Comparison of ENCODE assay signal across 10 mouse cellular contexts in the genomic region with DNA sequence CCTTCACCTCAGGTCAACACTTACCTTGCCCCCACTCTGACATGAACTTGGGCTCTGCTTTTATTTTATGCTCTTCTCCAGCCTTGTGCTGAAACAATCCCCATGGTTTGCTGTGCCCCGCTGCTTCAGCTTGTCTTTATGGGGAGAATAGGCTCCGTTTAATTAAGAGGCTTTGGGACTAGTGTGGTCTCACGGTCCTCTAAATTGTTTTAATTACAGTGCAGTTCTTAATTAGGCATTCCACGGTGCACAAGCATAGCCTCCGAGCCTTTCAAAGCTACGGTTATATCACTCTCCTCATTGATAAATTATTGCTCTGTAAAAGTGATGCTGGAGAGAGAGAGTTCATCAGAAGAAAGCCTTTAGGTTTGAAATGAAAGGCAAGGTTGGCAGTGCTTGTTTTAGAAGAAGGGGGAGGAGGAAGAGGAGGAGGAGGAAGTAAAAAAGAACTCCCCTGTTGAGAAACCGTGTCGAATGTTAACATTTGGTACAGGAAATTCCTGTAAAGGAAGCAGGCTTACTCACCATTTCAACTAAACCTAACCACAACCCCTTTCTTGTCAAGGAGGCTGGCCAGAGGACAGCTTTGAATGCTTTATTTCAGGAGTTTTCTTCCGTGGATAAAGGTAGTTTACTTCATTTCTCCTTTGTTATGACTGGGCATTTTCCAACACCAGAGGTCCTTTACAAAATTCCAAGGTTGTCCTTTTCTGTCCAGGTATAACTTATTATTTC. TPM values are rescaled to one million over a fixed set of nuclear protein-coding genes. Genes with fewer than 3 reads are reported as not detected.
A peak's percentile ranks its signal among the peaks of the same experiment; 100 is the strongest.
DNase-seq lines count a peak whose midpoint lies in the region; ATAC-seq lines count a peak whose summit lies in the region.
"Had no signal": no experiment of that assay in that cellular context is flagged by ENCODE, and none has a peak within 500 bp of the region (broad histone marks: within the 10 kb centered on the region; RNA-seq: fewer than 3 reads in every experiment).

Gene Il18rap (plus strand): TSS at position 512 of the 735 bp plus-strand sequence.

- H3K27ac ChIP-seq in heart, embryonic 12.5 days (ENCODE audit: poor library complexity, severe bottlenecking): no peak within 1 kb of the TSS
- H3K27ac ChIP-seq in forebrain, embryonic 16.5 days (ENCODE audit: low read length): no peak within 1 kb of the TSS

- H3K27me3 ChIP-seq in heart, embryonic 12.5 days (replicated peaks): no peaks in the 10 kb centered on the region
- H3K27me3 ChIP-seq in forebrain, embryonic 16.5 days (replicated peaks; ENCODE audit: control insufficient read depth, insufficient read depth, low read length): no peaks in the 10 kb centered on the region

- H3K4me2 ChIP-seq in heart, embryonic 12.5 days: no peak within 1 kb of the TSS
- H3K4me2 ChIP-seq in forebrain, embryonic 16.5 days (ENCODE audit: low read length): peak within 1 kb of the TSS; percentile 12
- H3K4me2 ChIP-seq: heart, embryonic 11.5 days had no signal

- no peaks in the 10 kb centered on the region for H3K36me3 ChIP-seq in heart, embryonic 12.5 days
- no peaks in the 10 kb centered on the region for H3K36me3 ChIP-seq in forebrain, embryonic 16.5 days (ENCODE audit: control insufficient read depth, insufficient read depth)

- WGBS in heart, embryonic 12.5 days: 57% methylated on average over 9 of the region's 9 CpGs
- WGBS in forebrain, embryonic 16.5 days: 9% methylated on average over 9 of the region's 9 CpGs

- ATAC-seq in heart, embryonic 12.5 days (ENCODE audit: insufficient number of reproducible peaks, low FRiP score): no peak
- peak; percentile 54; the same call in 1 of the 2 replicates for ATAC-seq in forebrain, embryonic 16.5 days

- H3K4me3 ChIP-seq in heart, embryonic 12.5 days: no peak within 1 kb of the TSS
- no peak within 1 kb of the TSS for H3K4me3 ChIP-seq in forebrain, embryonic 16.5 days (replicated peaks; ENCODE audit: low read length)

- no peak within 1 kb of the TSS for H3K9ac ChIP-seq in heart, embryonic 12.5 days
- no peak within 1 kb of the TSS for H3K9ac ChIP-seq in forebrain, embryonic 16.5 days (replicated peaks; ENCODE audit: low read depth, low read length)

- H3K4me1 ChIP-seq in heart, embryonic 12.5 days (replicated peaks): no peaks in the 10 kb centered on the region
- peaks cover 6% of the 10 kb centered on the region; the same call in 1 of the 2 replicates for H3K4me1 ChIP-seq in forebrain, embryonic 16.5 days (replicated peaks; ENCODE audit: control insufficient read depth, insufficient read depth, low read length)

- 0 out of 2 replicates have a peak, but pooled peaks cover 3% of the 10 kb centered on the region for H3K9me3 ChIP-seq in heart, embryonic 12.5 days (replicated peaks)
- H3K9me3 ChIP-seq in forebrain, embryonic 16.5 days (ENCODE audit: control insufficient read depth, low read length): no peaks in the 10 kb centered on the region

- DNase-seq in heart, adult 11 months: peak; percentile 22
- peak; percentile 38 for DNase-seq in thymus, postnatal 0 days (ENCODE audit: low spot score)
- no peak for DNase-seq in thymus, postnatal 25 days
- no peak for DNase-seq in cerebellum, adult 11-12 months
- DNase-seq in adrenal gland, postnatal 4 days (ENCODE audit: low spot score in 2 of 2): no peak
- DNase-seq in layer of hippocampus, postnatal 10 days (ENCODE audit: low spot score in 2 of 2): no peak
- DNase-seq: adrenal gland, postnatal 36 days had no signal

RNA-seq across cellular contexts. Expression of gene Il18rap, which starts in this region (rescaled TPM):
- polyA plus RNA-seq in heart, embryonic 12.5 days (2016; fragmentation: Nextera tagmentation; extraction: Ambion mirVana): 0.08 and 0.10 TPM in 2 replicates
- 1.3 and 1.5 TPM in 2 replicates for polyA plus RNA-seq in thymus, postnatal 0 days (2015; fragmentation: Nextera tagmentation; extraction: Ambion mirVana)
- polyA plus RNA-seq in forebrain, embryonic 16.5 days (2015; fragmentation: Nextera tagmentation; extraction: Ambion mirVana): 0.11 and 0.27 TPM in 2 replicates
- total RNA-seq in adrenal gland, postnatal 4 days (2021): under 1 TPM; 0.36 to 0.79 TPM
- total RNA-seq in layer of hippocampus, postnatal 10 days (2021): under 1 TPM; 0.16 TPM

Comparison
In these comparisons a context has a peak if more than half of its experiments do, and no peak if none do; other contexts are left out.
1. DNase-seq: peak in heart, adult 11 months (single experiment) and thymus, postnatal 0 days (single experiment); none in thymus, postnatal 25 days (single experiment), cerebellum, adult 11-12 months (single experiment), adrenal gland, postnatal 4 days (0 of 2) and layer of hippocampus, postnatal 10 days (0 of 2).
2. Peak in ATAC-seq and H3K4me2 ChIP-seq in forebrain, embryonic 16.5 days; RNA of the gene not detected or under 1 TPM.